Mouse (Mus musculus): Measurements from ENCODE around the gene Prkca.
A peak's percentile ranks its signal among the peaks of the same experiment; 100 is the strongest.

Prkca gene

DNA sequence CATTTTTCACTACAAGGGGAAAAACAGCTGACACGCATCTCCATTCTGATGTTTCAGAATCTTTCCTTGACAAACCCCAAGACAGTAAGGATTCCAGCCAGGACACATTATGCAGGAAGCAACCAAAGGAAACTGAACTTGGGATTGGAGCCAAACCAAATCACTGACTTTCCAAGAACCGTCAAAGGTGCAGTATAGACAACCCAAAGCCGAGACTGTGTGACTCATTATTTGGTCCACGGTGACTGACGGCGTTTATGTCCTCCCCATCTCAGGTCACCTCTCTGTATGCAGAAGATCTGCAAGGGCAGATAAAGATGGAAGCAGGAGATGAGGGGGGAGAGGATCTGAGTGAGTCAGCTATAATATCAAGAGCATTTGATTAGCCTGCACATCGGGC lies 183.7 kb downstream of the Prkca start:
- DNase-seq (ENCODE audit: low spot score), result no peak

DNA sequence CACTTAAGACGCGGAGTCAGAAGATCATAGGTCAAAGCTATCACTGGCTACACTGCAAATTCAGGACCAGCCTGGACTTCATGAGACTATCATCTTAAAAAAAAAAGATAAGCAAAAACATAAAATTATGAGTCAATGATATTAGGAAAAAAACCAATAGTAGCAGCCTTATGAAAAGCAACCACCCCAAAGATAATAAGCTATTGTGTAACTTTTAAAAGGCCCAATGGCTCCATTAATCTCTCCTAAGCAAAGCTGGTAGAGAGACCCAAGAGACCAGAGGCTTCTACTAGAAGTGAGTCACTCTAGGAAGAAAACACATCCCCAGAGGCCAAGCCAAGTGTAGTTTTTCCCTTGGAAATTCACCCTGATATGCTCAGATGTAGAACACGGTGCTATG lies 185.7 kb downstream of the Prkca start:
- DNase-seq (ENCODE audit: low spot score), result no peak

- DNase-seq (ENCODE audit: low spot score), result no peak
Observed at GRCm38 (mm10) chr11:108157074-108157473, 186.7 kb downstream of the Prkca start.

GRCm38 (mm10) chr11:108156107-108156506 lies 187.6 kb downstream of the Prkca start:
- DNase-seq (ENCODE audit: low spot score), result no peak

DNA sequence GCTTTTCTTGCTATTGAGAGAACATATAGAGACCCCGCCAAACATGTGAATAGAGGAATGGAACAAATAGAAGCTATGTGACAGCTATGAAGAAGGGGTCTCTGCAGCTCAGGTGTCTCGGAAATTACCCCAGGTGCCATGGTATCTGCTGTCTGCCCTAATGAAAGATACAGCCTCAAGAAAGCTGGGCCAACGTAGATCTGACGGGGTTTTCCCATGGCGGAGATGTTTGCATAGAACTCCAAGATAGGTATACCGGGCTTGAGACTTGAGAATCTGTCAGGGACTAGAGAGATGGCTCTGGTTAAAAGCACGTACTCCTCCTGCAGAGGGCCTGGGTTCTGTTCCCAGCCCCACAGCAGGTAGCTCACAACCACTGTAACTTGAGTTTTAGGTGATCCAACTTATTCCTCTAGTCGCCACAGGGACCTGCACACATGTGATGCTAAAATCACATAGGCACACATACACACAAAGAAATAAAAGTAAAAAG lies 188.6 kb downstream of the Prkca start:
- DNase-seq (ENCODE audit: low spot score), result no peak

DNA sequence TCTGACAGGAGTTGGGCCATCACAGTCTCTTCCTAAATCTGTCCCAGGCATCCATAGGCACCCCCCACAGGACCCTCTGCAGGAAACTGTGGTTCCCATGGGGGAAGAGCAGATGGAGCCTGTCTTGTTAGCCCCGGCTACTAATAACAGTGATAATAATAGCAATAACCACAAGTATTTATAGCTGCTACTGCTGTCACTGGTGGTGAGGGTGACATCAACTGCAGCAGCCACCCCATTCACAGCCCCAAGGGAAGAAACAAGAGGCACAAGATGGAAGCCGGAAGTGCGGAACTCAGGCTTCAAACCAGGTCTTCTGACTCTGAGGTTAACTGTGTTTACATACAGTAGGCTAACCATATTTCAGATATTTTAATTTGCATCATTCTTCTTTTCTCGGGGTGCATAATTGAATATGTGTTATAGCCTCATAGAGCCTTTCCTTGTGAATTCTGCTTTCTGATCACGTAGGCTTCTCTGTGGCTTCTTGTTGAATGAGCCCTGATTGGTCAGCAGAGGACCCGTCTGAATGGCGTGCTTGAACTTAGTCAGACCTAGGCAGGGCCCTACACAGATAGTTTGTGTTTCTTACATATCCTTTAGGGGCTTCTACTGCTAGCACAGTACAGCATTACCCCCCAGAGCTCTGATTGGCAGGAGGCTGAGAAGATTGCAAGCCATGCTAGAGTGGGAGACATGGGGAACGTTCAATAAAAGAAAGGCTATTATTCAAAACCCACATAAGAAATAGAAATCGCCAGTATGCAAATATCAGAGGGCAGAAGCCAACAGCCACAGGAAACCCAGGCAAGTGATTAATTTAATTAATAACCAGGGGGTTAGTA lies 189.5 kb downstream of the Prkca start:
- peak; percentile 10 for DNase-seq (ENCODE audit: low spot score)

DNA sequence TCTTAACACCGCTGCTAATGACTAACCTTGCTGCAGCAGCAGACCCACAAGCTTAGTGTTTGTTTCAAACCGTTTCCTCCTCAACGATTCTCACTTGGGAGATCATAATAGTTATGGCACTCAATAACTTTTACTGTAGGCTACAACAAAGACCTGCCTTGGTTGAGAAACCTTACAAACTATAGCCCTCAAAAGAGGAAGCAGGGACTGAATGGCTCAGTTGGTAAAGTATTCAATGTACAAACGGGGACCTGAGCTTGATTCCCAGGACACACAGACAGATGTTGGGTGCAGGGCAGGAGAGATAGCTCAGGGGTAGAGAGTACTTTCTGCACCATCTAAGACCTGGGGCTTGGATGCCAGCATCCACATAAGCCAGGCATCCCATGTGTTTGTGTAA lies 191.1 kb downstream of the Prkca start:
- no peak for DNase-seq (ENCODE audit: low spot score)

GRCm38 (mm10) chr11:108150410-108150809 lies 193.3 kb downstream of the Prkca start:
- DNase-seq (ENCODE audit: low spot score), result no peak

DNA sequence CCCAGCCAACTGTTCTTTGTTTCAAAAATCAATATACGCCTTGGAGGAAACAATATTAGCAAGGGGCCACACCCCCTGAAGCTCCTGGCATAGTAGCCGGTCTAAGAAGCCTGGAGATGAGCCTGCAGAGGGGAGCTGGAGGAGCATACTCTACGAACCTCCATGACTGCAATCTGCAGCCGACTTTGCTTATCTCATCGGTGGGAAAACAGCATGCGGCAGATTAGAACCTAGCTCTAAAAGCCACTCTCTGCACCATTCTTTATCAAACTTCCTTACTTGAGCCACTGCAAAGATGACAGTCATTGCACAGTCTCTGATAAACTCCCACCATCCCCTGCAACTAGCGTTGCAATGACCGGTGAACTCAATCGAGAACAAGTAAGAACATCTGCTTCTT lies 194.5 kb downstream of the Prkca start:
- no peak for DNase-seq (ENCODE audit: low spot score)

DNA sequence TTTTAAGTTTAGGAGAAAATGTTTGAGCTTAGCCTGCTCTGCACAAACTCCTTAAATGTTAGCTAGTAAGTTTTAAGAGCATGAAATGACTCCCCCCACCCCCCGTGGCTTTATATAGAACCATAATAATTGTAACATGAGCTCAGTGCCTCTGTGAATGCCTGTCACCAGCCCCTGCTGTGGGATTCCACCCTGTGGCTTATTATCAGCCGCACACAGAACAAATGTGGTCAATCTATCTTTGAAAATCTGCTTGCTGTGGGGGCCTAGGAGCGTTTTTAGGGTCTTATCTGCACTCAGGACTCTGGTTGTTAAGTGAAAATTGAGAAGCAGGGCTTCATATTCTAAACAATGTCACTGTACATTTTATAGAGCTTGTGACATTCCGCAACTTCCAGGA lies 195.2 kb downstream of the Prkca start:
- DNase-seq (ENCODE audit: low spot score), result no peak

DNA sequence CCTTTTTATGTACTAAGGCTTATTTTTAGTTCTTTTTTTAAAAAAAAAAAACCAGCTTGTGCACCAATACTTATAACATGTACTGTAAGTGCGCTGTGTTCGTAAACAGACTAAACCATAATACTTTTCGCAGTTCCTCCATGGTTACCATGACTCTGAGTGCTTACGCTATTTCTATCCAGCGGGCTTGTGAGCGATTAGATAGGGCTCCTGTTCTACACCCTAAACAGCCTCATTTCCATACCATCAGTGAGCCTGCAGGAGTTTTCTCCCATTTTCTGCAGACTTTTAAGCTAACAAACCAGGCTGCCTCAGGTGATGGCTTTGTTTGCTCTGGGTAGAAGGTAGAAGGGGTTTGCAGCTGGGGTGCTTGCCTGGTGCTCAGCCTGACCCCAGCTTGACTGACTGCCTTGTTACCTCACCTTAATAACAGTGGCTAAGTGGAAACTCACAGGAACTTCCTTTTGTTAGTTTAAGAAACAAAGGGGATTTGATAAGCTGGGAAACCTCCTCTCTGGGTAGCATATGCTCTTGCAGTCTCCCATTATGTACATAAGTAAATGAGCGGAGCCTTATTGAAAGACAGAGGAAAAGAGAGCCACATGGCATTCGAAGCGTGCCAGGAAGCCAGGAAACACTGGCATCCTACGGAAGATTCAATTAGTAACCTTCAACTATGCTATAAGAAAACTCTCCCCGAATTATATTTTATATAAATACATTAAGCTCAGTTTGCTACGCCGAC lies 197.8 kb downstream of the Prkca start:
- no peak for DNase-seq (ENCODE audit: low spot score)

DNA sequence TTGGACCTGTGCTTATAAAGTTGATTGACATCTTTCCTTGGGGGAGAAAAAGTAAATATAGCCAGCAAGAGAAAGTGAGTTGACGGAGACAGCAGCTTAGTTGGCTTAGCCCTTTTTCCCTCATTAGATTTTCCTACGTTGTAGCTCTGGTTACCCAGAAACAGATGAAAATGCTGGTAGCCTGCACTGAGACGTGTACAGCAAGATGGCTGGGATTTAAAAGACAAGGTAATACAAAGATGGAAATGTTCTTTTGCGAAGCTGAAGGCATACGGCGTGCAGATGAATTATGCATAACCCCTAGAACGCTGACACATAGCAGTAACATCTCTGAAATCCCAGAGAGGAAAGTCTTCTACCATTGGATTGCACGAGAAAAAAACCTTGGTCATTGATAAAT lies 198.6 kb downstream of the Prkca start:
- DNase-seq (ENCODE audit: low spot score), result no peak

DNA sequence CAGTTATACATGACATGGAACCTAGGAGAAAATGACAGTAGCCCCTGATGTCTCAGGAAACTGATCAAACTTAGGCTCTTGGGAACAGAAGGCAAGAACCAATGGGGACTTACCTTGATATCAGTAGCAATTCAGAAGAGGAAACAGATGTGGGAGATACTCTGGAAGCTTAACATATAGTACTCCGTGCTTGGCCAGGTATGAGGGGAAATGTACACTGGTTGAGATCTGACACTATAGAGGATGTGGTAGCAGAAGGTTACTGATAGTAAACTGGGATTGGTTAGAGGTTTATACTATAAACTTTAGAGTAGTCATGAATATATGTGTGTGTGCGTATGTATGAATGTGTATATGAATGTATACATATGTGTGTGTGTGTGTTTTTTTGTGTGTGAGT lies 200.0 kb downstream of the Prkca start:
- no peak for DNase-seq (ENCODE audit: low spot score)

- DNase-seq (ENCODE audit: low spot score), result no peak
Observed at GRCm38 (mm10) chr11:108140028-108140427, 203.7 kb downstream of the Prkca start.

- DNase-seq (ENCODE audit: low spot score), result no peak
Observed at GRCm38 (mm10) chr11:108136341-108136740, 207.4 kb downstream of the Prkca start.

DNA sequence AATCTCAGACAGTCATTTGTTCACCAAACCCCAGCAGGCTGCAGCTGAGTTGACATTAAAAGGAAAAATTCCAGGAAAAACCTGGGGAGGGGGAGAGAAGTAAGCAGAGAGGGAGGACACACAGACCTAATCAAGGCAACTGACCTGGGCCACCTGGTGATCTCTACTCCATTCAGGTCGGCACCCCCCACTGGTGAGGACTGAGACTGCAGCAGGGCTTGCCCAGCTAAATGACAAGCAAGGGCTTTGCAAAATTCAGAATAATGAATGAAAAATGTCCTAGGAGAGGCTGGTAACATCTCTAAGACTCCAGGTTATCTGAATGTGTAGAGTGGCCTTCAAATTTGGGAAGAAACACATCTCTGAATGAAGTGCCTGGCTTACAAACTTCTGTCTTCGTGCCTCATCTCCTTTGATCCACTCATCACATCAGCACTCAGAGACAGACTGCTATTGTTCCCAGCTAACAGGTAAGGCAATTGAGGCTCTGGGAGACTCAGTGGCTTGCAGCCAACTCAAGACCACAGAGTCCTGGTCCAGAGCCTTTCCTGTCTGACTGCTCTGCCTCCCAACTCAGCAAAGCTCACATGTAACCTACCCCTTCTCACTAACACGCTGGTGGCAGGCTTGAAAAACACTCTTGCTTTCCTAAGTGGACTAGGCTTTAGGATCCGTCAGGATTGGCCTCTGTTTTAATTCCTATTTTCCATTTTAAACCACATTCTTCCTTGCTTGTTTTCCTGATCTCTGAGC lies 208.1 kb downstream of the Prkca start:
- DNase-seq (ENCODE audit: low spot score), result no peak

GRCm38 (mm10) chr11:108128593-108128992 lies 215.1 kb downstream of the Prkca start:
- DNase-seq (ENCODE audit: low spot score), result peak; percentile 38

DNA sequence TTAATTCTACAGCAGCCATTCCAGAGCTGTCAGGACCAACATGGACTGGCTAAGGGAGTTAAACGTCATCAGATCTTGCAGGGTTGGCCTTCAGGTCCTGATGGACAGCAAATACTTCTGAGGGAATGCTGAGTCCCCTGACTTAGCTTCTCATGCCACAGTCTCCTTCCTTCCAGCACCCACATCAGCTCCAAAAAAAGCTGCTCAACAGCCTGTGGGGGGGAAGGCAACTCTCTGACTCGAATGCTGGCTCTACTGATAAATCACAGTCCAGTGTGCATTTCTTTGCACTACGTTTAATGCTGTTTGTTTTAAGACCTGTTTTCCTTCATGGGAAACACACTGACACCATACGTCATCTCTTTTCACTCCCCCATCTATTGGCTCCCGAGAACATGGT lies 215.8 kb downstream of the Prkca start:
- no peak for DNase-seq (ENCODE audit: low spot score)

- DNase-seq (ENCODE audit: low spot score), result no peak
Observed at GRCm38 (mm10) chr11:108122486-108122885, 221.2 kb downstream of the Prkca start.

DNA sequence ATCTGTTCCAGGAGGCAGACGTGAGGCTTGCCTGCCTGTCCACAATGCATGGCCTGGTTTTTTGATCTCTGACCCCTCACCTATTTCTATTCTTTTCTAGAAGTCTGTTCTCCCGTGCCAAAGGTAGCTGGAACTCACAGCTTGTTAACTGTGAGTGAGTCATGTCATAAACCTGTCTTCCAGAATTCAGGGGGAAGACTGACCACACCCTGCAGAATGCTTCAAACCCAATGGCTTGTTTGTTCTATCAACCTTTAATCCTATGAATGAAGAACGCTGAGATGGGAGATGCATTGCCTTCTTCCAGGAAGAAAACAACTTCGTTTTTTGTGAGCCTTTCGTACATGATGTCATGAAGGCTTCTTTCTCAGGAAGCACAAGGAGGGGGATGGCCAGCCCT lies 223.0 kb downstream of the Prkca start:
- no peak for DNase-seq (ENCODE audit: low spot score)

DNA sequence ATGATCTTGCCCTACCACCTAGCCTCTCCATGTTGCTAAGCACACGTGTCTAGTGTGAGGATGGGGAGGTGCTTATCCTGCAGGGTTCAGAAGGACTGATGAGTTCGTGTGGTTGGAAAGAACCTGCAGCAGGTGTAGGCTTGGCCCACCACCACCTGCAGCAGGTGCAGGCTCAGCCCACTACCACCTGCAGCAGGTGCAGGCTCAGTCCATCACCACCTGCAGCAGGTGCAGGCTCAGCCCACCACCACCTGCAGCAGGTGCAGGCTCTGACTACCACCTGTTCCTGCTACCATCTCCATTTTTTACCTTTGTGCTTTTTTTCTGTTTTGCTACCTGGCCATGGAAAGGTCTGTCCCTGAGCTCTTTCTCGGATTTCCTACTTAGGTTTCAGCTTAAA lies 223.9 kb downstream of the Prkca start:
- DNase-seq (ENCODE audit: low spot score), result no peak

DNA sequence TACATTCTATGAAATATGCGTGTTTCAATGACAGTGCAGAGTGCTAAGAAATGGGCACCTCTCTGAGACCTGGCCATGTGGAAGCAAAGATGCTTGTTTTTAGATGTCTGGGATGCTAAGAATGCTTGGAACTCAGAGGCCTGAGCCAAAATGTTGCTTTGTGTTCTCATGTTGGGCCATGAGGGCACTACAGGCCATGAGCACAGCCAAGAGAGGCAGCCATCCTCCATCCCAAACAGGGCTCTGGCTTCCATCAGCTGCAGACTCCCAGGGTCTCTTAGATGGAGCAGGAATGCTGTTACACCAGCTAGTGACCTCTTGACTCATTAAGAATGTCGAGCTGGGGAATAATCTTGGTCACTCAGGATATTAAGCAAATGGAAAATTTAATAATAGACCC lies 224.9 kb downstream of the Prkca start:
- DNase-seq (ENCODE audit: low spot score), result no peak

GRCm38 (mm10) chr11:108118221-108118620 lies 225.5 kb downstream of the Prkca start:
- no peak for DNase-seq (ENCODE audit: low spot score)

Measured in T-cell, adult 2 months (primary cell).